9 mouse cellular contexts compared by ENCODE assay signal in genomic region chr4:129702454-129702853, GRCm38 (mm10). TPM values are rescaled to one million over a fixed set of nuclear protein-coding genes. Genes with fewer than 3 reads are reported as not detected.
A peak's percentile ranks its signal among the peaks of the same experiment; 100 is the strongest.
DNase-seq lines count a peak whose midpoint lies in the region; ATAC-seq lines count a peak whose summit lies in the region.
"Had no signal": no experiment of that assay in that cellular context is flagged by ENCODE, and none has a peak within 500 bp of the region (broad histone marks: within the 10 kb centered on the region; RNA-seq: fewer than 3 reads in every experiment).

No protein-coding gene starts in this region.

- H3K27ac ChIP-seq in kidney, embryonic 14.5 days (ENCODE audit: low read depth, low read length) = peak overlapping the region; percentile 67
- H3K27ac ChIP-seq in forebrain, embryonic 15.5 days (replicated peaks) = peak overlapping the region; percentile 90
- peak overlapping the region; percentile 68 for H3K27ac ChIP-seq in heart, embryonic 16.5 days (ENCODE audit: low read length)
- H3K27ac ChIP-seq: macrophage had no signal

- H3K27me3 ChIP-seq in kidney, embryonic 14.5 days (ENCODE audit: control insufficient read depth, insufficient read depth, low read length) = no peaks in the 10 kb centered on the region
- no peaks in the 10 kb centered on the region for H3K27me3 ChIP-seq in forebrain, embryonic 15.5 days
- H3K27me3 ChIP-seq in heart, embryonic 16.5 days (ENCODE audit: control insufficient read depth, insufficient read depth, low read length) = no peaks in the 10 kb centered on the region

- peak; percentile 92 for ATAC-seq in kidney, embryonic 14.5 days (ENCODE audit: low FRiP score, low TSS enrichment)
- peak; percentile 88 for ATAC-seq in forebrain, embryonic 15.5 days (replicated peaks)
- ATAC-seq in heart, embryonic 16.5 days (replicated peaks; ENCODE audit: extremely low read depth, insufficient read depth, low FRiP score) = peak; percentile 74

- H3K4me2 ChIP-seq in kidney, embryonic 14.5 days (replicated peaks; ENCODE audit: low read depth, low read length) = no peak overlapping the region
- no peak overlapping the region; the same call in 1 of the 2 replicates for H3K4me2 ChIP-seq in forebrain, embryonic 15.5 days (replicated peaks)
- peak overlapping the region; percentile 40; the same call in 1 of the 2 replicates for H3K4me2 ChIP-seq in heart, embryonic 16.5 days (ENCODE audit: low read depth, low read length)

- no peaks in the 10 kb centered on the region for H3K9me3 ChIP-seq in kidney, embryonic 14.5 days (ENCODE audit: control insufficient read depth, low read length)
- H3K9me3 ChIP-seq in forebrain, embryonic 15.5 days = no peaks in the 10 kb centered on the region
- no peaks in the 10 kb centered on the region for H3K9me3 ChIP-seq in heart, embryonic 16.5 days (replicated peaks; ENCODE audit: control insufficient read depth, low read length)

- DNase-seq in kidney, adult 9 months = no peak
- DNase-seq in layer of hippocampus, adult 9-10 months (ENCODE audit: low spot score) = peak; percentile 46
- DNase-seq in lung, postnatal 10 days = peak; percentile 78
- DNase-seq in right cerebral cortex, adult 2 months (ENCODE audit: low spot score in 2 of 2) = peak; percentile 81 to 87
- no peak for DNase-seq in adipocyte (ENCODE audit: low spot score)

- 13% methylated on average over 11 of the region's 11 CpGs for WGBS in kidney, embryonic 14.5 days
- 2% methylated on average over 11 of the region's 11 CpGs for WGBS in forebrain, embryonic 15.5 days
- WGBS in heart, embryonic 16.5 days = 9% methylated on average over 11 of the region's 11 CpGs

- H3K36me3 ChIP-seq in kidney, embryonic 14.5 days (ENCODE audit: control insufficient read depth, insufficient read depth, low read length) = peaks cover 44% of the 10 kb centered on the region
- H3K36me3 ChIP-seq in forebrain, embryonic 15.5 days = peaks cover 28% of the 10 kb centered on the region
- H3K36me3 ChIP-seq in heart, embryonic 16.5 days (ENCODE audit: control insufficient read depth, insufficient read depth) = peaks cover 21% of the 10 kb centered on the region

- H3K4me1 ChIP-seq in kidney, embryonic 14.5 days (ENCODE audit: control insufficient read depth, insufficient read depth, low read length) = peaks cover 11% of the 10 kb centered on the region
- peaks cover 33% of the 10 kb centered on the region for H3K4me1 ChIP-seq in forebrain, embryonic 15.5 days
- H3K4me1 ChIP-seq in heart, embryonic 16.5 days (ENCODE audit: control insufficient read depth, insufficient read depth, low read length) = peaks cover 21% of the 10 kb centered on the region

- no peak overlapping the region for H3K9ac ChIP-seq in kidney, embryonic 14.5 days (ENCODE audit: low read depth, low read length)
- peak overlapping the region; percentile 37 for H3K9ac ChIP-seq in forebrain, embryonic 15.5 days (replicated peaks)
- H3K9ac ChIP-seq in heart, embryonic 16.5 days (ENCODE audit: low read length) = 0 out of 2 replicates have a peak overlapping the region, but pooled peaks have one; percentile 17

- no peak overlapping the region for H3K4me3 ChIP-seq in kidney, embryonic 14.5 days (ENCODE audit: low read length)
- H3K4me3 ChIP-seq in forebrain, embryonic 15.5 days = no peak overlapping the region
- H3K4me3 ChIP-seq in heart, embryonic 16.5 days (ENCODE audit: low read length) = no peak overlapping the region

RNA-seq across cellular contexts. Expression of gene Tmem39b, which starts 5.8 kb away (rescaled TPM):
- polyA plus RNA-seq in kidney, embryonic 14.5 days (2014; fragmentation: Nextera tagmentation; extraction: Ambion mirVana) = 27.2 and 49.0 TPM in 2 replicates
- polyA plus RNA-seq in forebrain, embryonic 15.5 days (2015; fragmentation: Nextera tagmentation; extraction: Ambion mirVana) = 19.4 and 19.6 TPM in 2 replicates
- 6.2 and 6.6 TPM in 2 replicates for polyA plus RNA-seq in heart, embryonic 16.5 days (2015; fragmentation: Nextera tagmentation; extraction: Ambion mirVana)

RNA-seq across cellular contexts. Expression of gene Kpna6, which starts 29.9 kb away (rescaled TPM):
- 13.2 and 14.7 TPM in 2 replicates for polyA plus RNA-seq in kidney, embryonic 14.5 days (2014; fragmentation: Nextera tagmentation; extraction: Ambion mirVana)
- 14.7 and 17.5 TPM in 2 replicates for polyA plus RNA-seq in forebrain, embryonic 15.5 days (2015; fragmentation: Nextera tagmentation; extraction: Ambion mirVana)
- polyA plus RNA-seq in heart, embryonic 16.5 days (2015; fragmentation: Nextera tagmentation; extraction: Ambion mirVana) = 16.1 and 18.0 TPM in 2 replicates

RNA-seq across cellular contexts. Expression of gene Khdrbs1, which starts 39.6 kb away (rescaled TPM):
- polyA plus RNA-seq in kidney, embryonic 14.5 days (2014; fragmentation: Nextera tagmentation; extraction: Ambion mirVana) = 100 and 131 TPM in 2 replicates
- 175 and 187 TPM in 2 replicates for polyA plus RNA-seq in forebrain, embryonic 15.5 days (2015; fragmentation: Nextera tagmentation; extraction: Ambion mirVana)
- 63.4 and 65.8 TPM in 2 replicates for polyA plus RNA-seq in heart, embryonic 16.5 days (2015; fragmentation: Nextera tagmentation; extraction: Ambion mirVana)

Comparison
In these comparisons a context has a peak if more than half of its experiments do, and no peak if none do; other contexts are left out.
1. DNase-seq: peak in layer of hippocampus, adult 9-10 months (single experiment), lung, postnatal 10 days (single experiment) and right cerebral cortex, adult 2 months (2 of 2); none in kidney, adult 9 months (single experiment) and adipocyte (single experiment).
2. Peak in every context shown above with its lines, with median percentiles within 50 percentile points of each other: ATAC-seq and H3K27ac ChIP-seq.